Mouse (Mus musculus): ENCODE results near the gene Dus4l. TPM values are rescaled to one million over a fixed set of nuclear protein-coding genes. Genes with fewer than 3 reads are reported as not detected.

Dus4l gene
- 11.5 and 13.1 TPM in 2 replicates for polyA plus RNA-seq (2014; fragmentation: Nextera tagmentation; extraction: Ambion mirVana)

DNA sequence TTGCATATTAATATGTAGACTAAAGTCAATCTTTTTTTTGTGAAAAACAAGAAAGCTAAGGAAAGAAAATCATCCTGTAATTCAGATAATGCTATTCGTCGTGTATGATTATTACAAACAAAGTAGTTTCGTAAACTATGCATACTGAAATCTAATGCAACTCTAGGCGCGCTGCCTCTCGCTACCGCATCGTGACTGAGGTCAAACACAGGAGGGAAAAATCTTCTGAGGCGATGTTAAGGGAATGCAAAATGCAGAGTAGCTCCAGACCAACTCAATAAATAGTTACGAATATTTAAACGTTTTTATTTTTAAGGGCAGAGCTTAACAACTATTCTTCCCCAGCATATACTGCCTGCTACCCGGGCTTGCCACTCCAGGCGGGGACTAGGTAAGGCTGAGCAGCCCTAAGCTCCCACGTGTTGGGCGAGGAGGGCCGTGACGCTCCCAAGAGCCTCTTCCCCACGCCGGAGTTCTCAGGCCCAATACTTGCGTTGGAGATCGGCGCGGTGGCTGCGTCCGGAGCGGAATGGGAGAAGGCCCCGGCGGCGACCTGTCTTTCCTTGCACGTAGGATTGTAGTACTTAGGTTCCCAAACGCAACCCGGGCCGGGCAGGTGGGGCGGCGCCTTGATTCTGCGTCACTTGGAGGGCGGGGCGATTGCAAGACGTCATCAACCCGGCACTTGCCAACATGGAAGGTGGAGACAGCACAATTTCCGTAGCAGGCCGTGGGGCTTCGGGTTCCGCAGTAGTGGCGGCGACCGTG is at the start of gene Dus4l, which contains the start of gene Cog5:
Gene Dus4l (minus strand): TSS at position 630 of the 768 bp plus-strand sequence.
Gene Cog5 (plus strand): TSS at position 673 of the 768 bp plus-strand sequence.
- no peaks in the 10 kb centered on the region for H3K36me3 ChIP-seq (ENCODE audit: control insufficient read depth, insufficient read depth, low read length)
- peak within 1 kb of the TSS; percentile 84 for H3K9ac ChIP-seq (ENCODE audit: low read depth, low read length)
- ATAC-seq (replicated peaks; ENCODE audit: low FRiP score) (peak; percentile 94), DNase-seq (ENCODE audit: low spot score) (peak; percentile 100)
- no peaks in the 10 kb centered on the region for H3K9me3 ChIP-seq (ENCODE audit: control insufficient read depth, low read length)
- no peaks in the 10 kb centered on the region for H3K27me3 ChIP-seq (replicated peaks; ENCODE audit: control insufficient read depth, insufficient read depth, low read length)
- under 1% methylated on average over 47 of the region's 47 CpGs for WGBS
- peak within 1 kb of the TSS; percentile 83 for H3K27ac ChIP-seq (ENCODE audit: low read depth, low read length)
- H3K4me1 ChIP-seq (replicated peaks; ENCODE audit: control insufficient read depth, insufficient read depth, low read length), result 0 out of 2 replicates have a peak, but pooled peaks cover 3% of the 10 kb centered on the region
- H3K4me3 ChIP-seq (ENCODE audit: low read depth, low read length), result peak within 1 kb of the TSS; percentile 90
- peak within 1 kb of the TSS; percentile 83 for H3K4me2 ChIP-seq

DNA sequence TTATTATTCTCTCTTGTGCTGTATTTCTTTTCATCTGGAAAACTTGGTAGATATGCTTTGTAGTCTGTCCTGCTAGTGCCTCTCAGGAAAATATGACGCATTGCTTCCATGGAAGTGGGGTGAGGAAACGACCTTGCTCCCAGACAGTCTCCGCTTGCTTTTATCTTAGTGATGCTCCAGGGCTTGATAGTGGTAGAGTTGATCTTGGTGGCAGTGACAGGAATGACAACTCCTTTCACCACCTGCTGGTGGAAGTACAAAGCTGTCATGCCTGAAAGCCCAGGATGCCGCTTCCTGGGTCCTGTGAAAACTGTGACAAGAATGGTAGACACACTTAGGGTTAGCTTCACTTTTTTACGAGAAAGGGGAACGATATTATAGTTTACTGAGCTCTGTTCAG is 49.3 kb upstream of the Dus4l start:
- Histone ChIP-seq H3K4me1 (replicated peaks; ENCODE audit: control insufficient read depth, insufficient read depth, low read length) (no peaks in the 10 kb centered on the region), H3K9me3 (ENCODE audit: control insufficient read depth, low read length) (no peaks in the 10 kb centered on the region), H3K9ac (ENCODE audit: low read depth, low read length) (no peak overlapping the region), H3K4me2 (no peak overlapping the region), H3K27ac (ENCODE audit: low read depth, low read length) (no peak overlapping the region), H3K36me3 (ENCODE audit: control insufficient read depth, insufficient read depth, low read length) (no peaks in the 10 kb centered on the region), H3K4me3 (ENCODE audit: low read depth, low read length) (no peak overlapping the region), H3K27me3 (replicated peaks; ENCODE audit: control insufficient read depth, insufficient read depth, low read length) (no peaks in the 10 kb centered on the region)
- WGBS, result 67% methylated on average over 6 of the region's 6 CpGs
- DNase-seq (ENCODE audit: low spot score) (no peak), ATAC-seq (replicated peaks; ENCODE audit: low FRiP score) (no peak)

DNA sequence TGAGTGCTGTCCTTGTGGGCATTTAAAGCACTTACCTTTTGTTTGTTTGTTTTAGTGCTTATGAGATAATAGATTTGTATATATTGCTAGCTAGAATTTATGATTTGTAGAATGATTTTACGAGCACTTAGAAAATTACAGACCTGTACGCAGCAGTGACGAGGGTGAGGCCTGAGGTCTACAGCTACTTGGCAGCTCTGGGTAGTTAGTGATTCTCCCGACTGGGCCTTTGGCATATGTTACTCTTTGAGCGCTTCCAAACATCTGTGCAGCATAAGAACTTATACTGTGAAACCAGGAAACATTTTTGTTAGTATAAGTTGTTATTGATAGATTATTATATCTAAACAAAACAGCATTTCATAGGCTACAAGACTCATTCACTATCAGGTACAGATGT is 46.8 kb upstream of the Dus4l start:
- Histone ChIP-seq H3K9me3 (ENCODE audit: control insufficient read depth, low read length) (no peaks in the 10 kb centered on the region), H3K27me3 (replicated peaks; ENCODE audit: control insufficient read depth, insufficient read depth, low read length) (no peaks in the 10 kb centered on the region), H3K36me3 (ENCODE audit: control insufficient read depth, insufficient read depth, low read length) (no peaks in the 10 kb centered on the region), H3K4me2 (no peak overlapping the region), H3K27ac (ENCODE audit: low read depth, low read length) (no peak overlapping the region), H3K4me1 (replicated peaks; ENCODE audit: control insufficient read depth, insufficient read depth, low read length) (no peaks in the 10 kb centered on the region), H3K9ac (ENCODE audit: low read depth, low read length) (no peak overlapping the region), H3K4me3 (ENCODE audit: low read depth, low read length) (no peak overlapping the region)
- 88% methylated on average over 5 of the region's 5 CpGs for WGBS
- ATAC-seq (replicated peaks; ENCODE audit: low FRiP score) (no peak), DNase-seq (ENCODE audit: low spot score) (no peak)

DNA sequence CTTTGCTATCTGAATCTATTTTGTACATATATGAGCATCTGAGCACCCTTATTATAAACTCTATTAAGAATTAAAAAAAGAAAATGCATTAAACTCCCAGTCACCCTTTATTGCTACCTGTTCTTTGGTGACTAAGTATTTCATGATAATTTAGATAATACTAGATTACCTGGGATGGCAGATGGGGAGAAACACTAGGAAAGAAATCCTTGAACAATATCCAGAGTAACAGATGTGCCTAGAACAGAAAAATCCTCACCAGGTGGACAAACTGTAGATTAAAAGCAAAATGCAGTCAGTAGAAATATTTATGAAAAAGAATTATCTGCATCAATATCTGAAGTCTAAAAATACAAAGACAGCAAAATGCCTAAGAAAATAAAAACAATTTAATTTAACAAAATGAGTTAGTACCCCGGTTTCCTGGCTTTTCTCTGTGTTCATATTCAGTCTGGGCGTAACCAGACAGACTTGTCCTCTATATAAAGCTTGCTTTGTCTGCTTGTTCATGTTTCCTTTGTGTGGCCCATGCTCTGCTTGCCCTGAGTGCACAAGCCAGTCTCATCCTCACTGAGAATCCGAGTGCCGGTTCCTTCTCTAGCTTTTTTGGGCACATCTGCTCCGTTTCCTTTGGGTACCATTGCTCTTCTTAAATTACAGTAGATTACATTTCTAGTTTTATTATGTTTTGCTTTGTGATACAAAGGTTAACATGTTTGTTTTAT is 46.2 kb upstream of the Dus4l start:
- H3K9me3 ChIP-seq (ENCODE audit: control insufficient read depth, low read length), result no peaks in the 10 kb centered on the region
- no peak for ATAC-seq (replicated peaks; ENCODE audit: low FRiP score)
- no peaks in the 10 kb centered on the region for H3K36me3 ChIP-seq (ENCODE audit: control insufficient read depth, insufficient read depth, low read length)
- no peak for DNase-seq (ENCODE audit: low spot score)
- 88% methylated on average over 5 of the region's 5 CpGs for WGBS
- H3K27me3 ChIP-seq (replicated peaks; ENCODE audit: control insufficient read depth, insufficient read depth, low read length), result no peaks in the 10 kb centered on the region
- H3K9ac ChIP-seq (ENCODE audit: low read depth, low read length), result no peak overlapping the region
- H3K4me2 ChIP-seq, result no peak overlapping the region
- H3K4me3 ChIP-seq (ENCODE audit: low read depth, low read length), result no peak overlapping the region
- no peaks in the 10 kb centered on the region for H3K4me1 ChIP-seq (replicated peaks; ENCODE audit: control insufficient read depth, insufficient read depth, low read length)
- H3K27ac ChIP-seq (ENCODE audit: low read depth, low read length), result no peak overlapping the region

DNA sequence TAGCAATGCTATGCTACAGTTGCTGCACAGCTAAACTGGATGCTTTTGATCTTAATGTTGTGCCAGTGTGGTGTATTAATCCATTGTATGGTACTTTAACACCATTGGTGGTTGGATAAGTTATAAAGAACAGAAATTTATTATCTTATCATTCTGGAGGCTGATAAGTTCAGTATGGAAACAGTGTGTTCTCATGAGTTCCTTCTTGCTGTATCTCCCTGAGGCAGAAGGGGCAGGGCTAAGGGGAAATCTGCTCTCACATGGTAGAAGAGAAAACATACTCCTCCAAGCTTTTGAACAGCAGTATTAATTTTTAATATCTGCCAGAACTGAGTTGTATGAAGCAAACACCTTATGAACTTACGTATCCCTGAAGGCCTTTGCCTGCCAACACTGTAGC is 38.7 kb upstream of the Dus4l start:
- Histone ChIP-seq H3K4me1 (replicated peaks; ENCODE audit: control insufficient read depth, insufficient read depth, low read length) (peaks cover 4% of the 10 kb centered on the region; the same call in 1 of the 2 replicates), H3K36me3 (ENCODE audit: control insufficient read depth, insufficient read depth, low read length) (no peaks in the 10 kb centered on the region), H3K9me3 (ENCODE audit: control insufficient read depth, low read length) (no peaks in the 10 kb centered on the region), H3K9ac (ENCODE audit: low read depth, low read length) (no peak overlapping the region), H3K27ac (ENCODE audit: low read depth, low read length) (no peak overlapping the region), H3K4me3 (ENCODE audit: low read depth, low read length) (no peak overlapping the region), H3K4me2 (no peak overlapping the region), H3K27me3 (replicated peaks; ENCODE audit: control insufficient read depth, insufficient read depth, low read length) (no peaks in the 10 kb centered on the region)
- no peak for DNase-seq (ENCODE audit: low spot score)
- ATAC-seq (replicated peaks; ENCODE audit: low FRiP score), result no peak
- 85% methylated on average over 1 of the region's 1 CpGs for WGBS

DNA sequence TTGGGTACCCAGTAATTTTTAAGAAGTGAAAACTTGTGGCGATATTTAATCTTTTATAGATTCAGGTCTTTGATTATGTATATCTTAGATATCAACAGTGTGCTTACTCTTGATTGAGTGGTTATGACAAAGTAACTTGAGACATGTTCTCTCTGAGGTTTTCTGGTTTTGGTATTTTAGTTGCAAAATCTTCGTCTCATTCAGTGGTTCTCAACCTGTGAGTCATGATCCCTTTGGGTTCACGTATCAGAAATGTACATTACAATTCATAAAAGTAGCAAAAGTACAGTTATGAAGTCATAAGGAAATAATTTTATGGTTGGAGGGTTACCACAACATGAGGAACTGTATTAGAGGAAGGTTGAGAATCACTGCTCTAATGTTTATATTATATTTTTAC is 32.1 kb upstream of the Dus4l start:
- WGBS, result 95% methylated on average over 3 of the region's 3 CpGs
- no peak overlapping the region for H3K27ac ChIP-seq (ENCODE audit: low read depth, low read length)
- H3K9ac ChIP-seq (ENCODE audit: low read depth, low read length), result no peak overlapping the region
- H3K9me3 ChIP-seq (ENCODE audit: control insufficient read depth, low read length), result no peaks in the 10 kb centered on the region
- DNase-seq (ENCODE audit: low spot score), result no peak
- H3K36me3 ChIP-seq (ENCODE audit: control insufficient read depth, insufficient read depth, low read length), result no peaks in the 10 kb centered on the region
- no peak overlapping the region for H3K4me3 ChIP-seq (ENCODE audit: low read depth, low read length)
- no peaks in the 10 kb centered on the region for H3K27me3 ChIP-seq (replicated peaks; ENCODE audit: control insufficient read depth, insufficient read depth, low read length)
- ATAC-seq (replicated peaks; ENCODE audit: low FRiP score), result no peak
- H3K4me1 ChIP-seq (replicated peaks; ENCODE audit: control insufficient read depth, insufficient read depth, low read length), result no peaks in the 10 kb centered on the region
- no peak overlapping the region for H3K4me2 ChIP-seq

DNA sequence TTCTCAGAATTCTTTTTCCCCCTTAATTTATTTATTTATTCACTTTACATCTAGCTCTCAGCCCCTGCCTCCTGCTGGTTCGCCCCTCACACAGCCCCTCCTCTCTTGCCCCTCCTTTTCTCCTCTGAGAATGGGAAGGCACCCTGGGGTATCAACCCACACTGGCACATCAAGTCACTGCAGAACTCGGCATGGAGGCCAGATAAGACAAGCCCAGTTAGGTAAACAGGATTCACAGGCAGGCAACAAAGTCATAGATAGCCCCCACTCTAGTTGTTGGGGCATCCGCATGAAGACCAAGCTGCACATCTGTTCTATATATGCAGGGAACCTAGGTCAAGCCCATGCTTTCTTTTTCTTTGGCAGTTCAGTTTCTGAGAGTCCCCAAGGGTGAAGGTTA is 12.6 kb upstream of the Dus4l start:
- no peak overlapping the region for H3K27ac ChIP-seq (ENCODE audit: low read depth, low read length)
- H3K27me3 ChIP-seq (replicated peaks; ENCODE audit: control insufficient read depth, insufficient read depth, low read length), result no peaks in the 10 kb centered on the region
- no peak overlapping the region for H3K9ac ChIP-seq (ENCODE audit: low read depth, low read length)
- DNase-seq (ENCODE audit: low spot score) (no peak), ATAC-seq (replicated peaks; ENCODE audit: low FRiP score) (no peak; the same call in 1 of the 2 replicates)
- H3K4me1 ChIP-seq (replicated peaks; ENCODE audit: control insufficient read depth, insufficient read depth, low read length), result no peaks in the 10 kb centered on the region
- no peak overlapping the region for H3K4me2 ChIP-seq
- no peaks in the 10 kb centered on the region for H3K9me3 ChIP-seq (ENCODE audit: control insufficient read depth, low read length)
- WGBS, result 58% methylated on average over 3 of the region's 3 CpGs
- H3K36me3 ChIP-seq (ENCODE audit: control insufficient read depth, insufficient read depth, low read length), result peaks cover 6% of the 10 kb centered on the region; the same call in 1 of the 2 replicates
- H3K4me3 ChIP-seq (ENCODE audit: low read depth, low read length), result no peak overlapping the region

DNA sequence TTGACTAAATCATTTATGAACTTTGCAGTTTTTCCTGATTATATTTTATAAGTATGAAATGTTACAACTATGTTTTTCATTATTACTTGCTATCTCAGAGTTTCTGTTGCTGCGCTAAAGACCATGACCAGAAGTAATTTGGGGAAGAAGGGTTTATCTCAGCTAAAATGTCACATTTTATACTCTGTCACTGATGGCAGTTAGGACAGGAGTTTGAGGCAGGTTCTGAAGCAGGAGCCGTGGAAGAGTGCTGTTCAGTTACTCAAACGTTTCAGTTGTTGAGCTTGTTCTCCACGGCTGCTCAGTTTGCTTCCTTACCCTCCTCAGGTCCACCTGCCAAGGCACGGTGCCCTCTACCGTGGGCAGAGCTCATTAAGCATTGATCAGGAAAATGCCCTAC is 11.4 kb upstream of the Dus4l start:
- no peaks in the 10 kb centered on the region for H3K9me3 ChIP-seq (ENCODE audit: control insufficient read depth, low read length)
- no peak overlapping the region for H3K9ac ChIP-seq (ENCODE audit: low read depth, low read length)
- DNase-seq (ENCODE audit: low spot score) (no peak), ATAC-seq (replicated peaks; ENCODE audit: low FRiP score) (no peak)
- H3K27ac ChIP-seq (ENCODE audit: low read depth, low read length), result no peak overlapping the region
- 81% methylated on average over 6 of the region's 6 CpGs for WGBS
- no peaks in the 10 kb centered on the region for H3K4me1 ChIP-seq (replicated peaks; ENCODE audit: control insufficient read depth, insufficient read depth, low read length)
- H3K4me2 ChIP-seq, result no peak overlapping the region
- peaks cover 6% of the 10 kb centered on the region; the same call in 1 of the 2 replicates for H3K36me3 ChIP-seq (ENCODE audit: control insufficient read depth, insufficient read depth, low read length)
- H3K27me3 ChIP-seq (replicated peaks; ENCODE audit: control insufficient read depth, insufficient read depth, low read length), result no peaks in the 10 kb centered on the region
- no peak overlapping the region for H3K4me3 ChIP-seq (ENCODE audit: low read depth, low read length)
